ENCODE assay signal across 27 mouse cellular contexts in genomic region chr4:21826616-21827015, GRCm38 (mm10).
"Had no signal": no experiment of that assay in that cellular context is flagged by ENCODE, and none has a peak within 500 bp of the region (broad histone marks: within the 10 kb centered on the region; RNA-seq: fewer than 3 reads in every experiment).

No protein-coding gene starts in this region.

- DNase-seq: gastrocnemius, adult 2 months; gastrocnemius, postnatal 10 days; gastrocnemius, postnatal 25 days; heart, adult 18-20 months; heart, postnatal 10 days; heart, postnatal 4 days; kidney, adult 11 months; kidney, adult 2 months; kidney, postnatal 10 days; kidney, postnatal 25 days; kidney, postnatal 4 days; liver; liver, embryonic 13.5 days had no signal

- H3K4me3 ChIP-seq: gastrocnemius, adult 2 months; heart, embryonic 10.5 days; heart, embryonic 12.5 days; hindbrain, embryonic 10.5 days; hindbrain, embryonic 12.5 days; intestine, embryonic 15.5 days; layer of hippocampus, adult 2 months; left cerebral cortex, adult 2 months; limb, embryonic 10.5 days; limb, embryonic 12.5 days; liver, embryonic 13.5 days; liver, embryonic 15.5 days had no signal

- H3K9ac ChIP-seq: heart, embryonic 12.5 days; hindbrain, embryonic 12.5 days; hindbrain, embryonic 14.5 days; intestine, embryonic 15.5 days; limb, embryonic 12.5 days; liver, embryonic 13.5 days; liver, embryonic 15.5 days had no signal

- ATAC-seq: hindbrain, embryonic 16.5 days; inflammation-experienced regulatory T-cells, adult 6 months; intestine, embryonic 15.5 days had no signal

- H3K27me3 ChIP-seq: heart, embryonic 12.5 days; hindbrain, embryonic 12.5 days; intestine, embryonic 15.5 days; limb, embryonic 12.5 days; liver, embryonic 13.5 days; liver, embryonic 15.5 days had no signal

- H3K4me2 ChIP-seq: heart, embryonic 12.5 days; hindbrain, embryonic 12.5 days; hindbrain, embryonic 14.5 days; intestine, embryonic 15.5 days; limb, embryonic 12.5 days; liver, embryonic 11.5 days; liver, embryonic 13.5 days; liver, embryonic 15.5 days had no signal

- H3K4me1 ChIP-seq: heart, embryonic 10.5 days; heart, embryonic 12.5 days; hindbrain, embryonic 10.5 days; hindbrain, embryonic 12.5 days; intestine, embryonic 15.5 days; limb, embryonic 10.5 days; limb, embryonic 12.5 days; liver, embryonic 13.5 days; liver, embryonic 15.5 days had no signal

- H3K27ac ChIP-seq: gastrocnemius, adult 2 months; heart, embryonic 10.5 days; hindbrain, embryonic 10.5 days; hindbrain, embryonic 12.5 days; hindbrain, embryonic 14.5 days; intestine, embryonic 15.5 days; layer of hippocampus, adult 2 months; left cerebral cortex, adult 2 months; limb, embryonic 10.5 days; limb, embryonic 12.5 days; liver, embryonic 13.5 days; liver, embryonic 15.5 days had no signal

- H3K9me3 ChIP-seq: heart, embryonic 10.5 days; heart, embryonic 12.5 days; hindbrain, embryonic 10.5 days; hindbrain, embryonic 12.5 days; intestine, embryonic 15.5 days; limb, embryonic 10.5 days; limb, embryonic 12.5 days; liver, embryonic 13.5 days; liver, embryonic 15.5 days had no signal
